Mouse (Mus musculus): ENCODE measurements around the gene Kcnb1. TPM values are rescaled to one million over a fixed set of nuclear protein-coding genes. Genes with fewer than 3 reads are reported as not detected.

Gene Kcnb1
- polyA plus RNA-seq, 1 experiment from 2014 or later: 1.1 TPM

DNA sequence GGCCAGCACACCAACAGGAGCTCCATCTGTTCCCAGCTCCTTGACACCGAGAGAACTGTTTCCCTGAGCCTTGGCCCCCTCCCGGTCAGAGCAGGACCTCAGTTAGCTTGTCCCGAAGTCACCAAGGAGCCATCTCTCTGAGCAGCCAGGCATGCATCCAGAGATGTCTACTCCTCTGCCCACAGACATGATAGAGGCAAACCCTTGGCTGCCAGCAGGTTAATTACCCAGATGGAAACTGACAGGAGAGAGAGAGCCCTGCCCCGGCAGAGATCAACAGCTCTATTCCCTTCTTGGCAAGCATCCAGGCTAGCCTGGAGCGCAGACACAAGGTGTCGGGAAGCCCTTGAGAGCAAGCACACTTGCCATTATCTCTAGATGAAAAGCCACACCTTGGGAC is 119.6 kb downstream of the Kcnb1 start:
- Histone ChIP-seq H3K9ac (ENCODE audit: low read length) (no peak overlapping the region), H3K27ac (ENCODE audit: low read depth, low read length) (no peak overlapping the region), H3K9me3 (ENCODE audit: control insufficient read depth, low read length) (no peaks in the 10 kb centered on the region), H3K4me1 (ENCODE audit: control insufficient read depth, insufficient read depth, low read length) (peaks cover 3% of the 10 kb centered on the region; the same call in 1 of the 2 replicates), H3K4me2 (ENCODE audit: low read depth) (no peak overlapping the region), H3K27me3 (ENCODE audit: control insufficient read depth, insufficient read depth, low read length) (no peaks in the 10 kb centered on the region), H3K36me3 (ENCODE audit: control insufficient read depth, insufficient read depth, low read length) (peaks cover 4% of the 10 kb centered on the region; the same call in 1 of the 2 replicates), H3K4me3 (ENCODE audit: low read depth, low read length) (no peak overlapping the region)
- ATAC-seq (ENCODE audit: insufficient read depth, low FRiP score, low TSS enrichment): no peak
- WGBS: 81% methylated on average over 6 of the region's 6 CpGs
- no peak for DNase-seq (ENCODE audit: low spot score)

DNA sequence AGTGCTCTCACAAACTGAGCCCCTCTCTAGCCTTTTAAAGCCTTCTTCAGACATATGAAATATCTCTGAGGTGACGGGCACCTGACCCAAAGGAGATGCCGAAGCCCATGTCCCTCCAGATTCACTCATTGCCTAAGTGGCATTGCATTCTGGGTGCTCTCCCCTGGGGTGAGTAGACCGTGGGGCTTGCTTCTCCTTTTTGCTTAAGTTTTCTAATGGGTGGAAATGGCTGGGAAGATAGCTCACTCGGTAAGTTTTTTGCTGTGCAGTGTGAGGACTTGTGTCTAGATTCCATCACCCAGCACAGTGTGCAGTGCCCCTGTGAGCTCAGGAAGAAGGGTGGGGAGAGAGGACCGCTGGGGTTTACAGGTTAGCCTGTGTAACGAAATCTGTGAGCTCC is 122.4 kb downstream of the Kcnb1 start:
- H3K36me3 ChIP-seq (ENCODE audit: control insufficient read depth, insufficient read depth, low read length): peaks cover 6% of the 10 kb centered on the region; the same call in 1 of the 2 replicates
- WGBS: 56% methylated on average over 6 of the region's 6 CpGs
- no peak for DNase-seq (ENCODE audit: low spot score)
- H3K27ac ChIP-seq (ENCODE audit: low read depth, low read length): no peak overlapping the region
- H3K4me1 ChIP-seq (ENCODE audit: control insufficient read depth, insufficient read depth, low read length): peaks cover 9% of the 10 kb centered on the region
- no peak overlapping the region for H3K4me2 ChIP-seq (ENCODE audit: low read depth)
- H3K4me3 ChIP-seq (ENCODE audit: low read depth, low read length): no peak overlapping the region
- no peaks in the 10 kb centered on the region for H3K9me3 ChIP-seq (ENCODE audit: control insufficient read depth, low read length)
- no peak overlapping the region for H3K9ac ChIP-seq (ENCODE audit: low read length)
- ATAC-seq (ENCODE audit: insufficient read depth, low FRiP score, low TSS enrichment): no peak
- no peaks in the 10 kb centered on the region for H3K27me3 ChIP-seq (ENCODE audit: control insufficient read depth, insufficient read depth, low read length)

DNA sequence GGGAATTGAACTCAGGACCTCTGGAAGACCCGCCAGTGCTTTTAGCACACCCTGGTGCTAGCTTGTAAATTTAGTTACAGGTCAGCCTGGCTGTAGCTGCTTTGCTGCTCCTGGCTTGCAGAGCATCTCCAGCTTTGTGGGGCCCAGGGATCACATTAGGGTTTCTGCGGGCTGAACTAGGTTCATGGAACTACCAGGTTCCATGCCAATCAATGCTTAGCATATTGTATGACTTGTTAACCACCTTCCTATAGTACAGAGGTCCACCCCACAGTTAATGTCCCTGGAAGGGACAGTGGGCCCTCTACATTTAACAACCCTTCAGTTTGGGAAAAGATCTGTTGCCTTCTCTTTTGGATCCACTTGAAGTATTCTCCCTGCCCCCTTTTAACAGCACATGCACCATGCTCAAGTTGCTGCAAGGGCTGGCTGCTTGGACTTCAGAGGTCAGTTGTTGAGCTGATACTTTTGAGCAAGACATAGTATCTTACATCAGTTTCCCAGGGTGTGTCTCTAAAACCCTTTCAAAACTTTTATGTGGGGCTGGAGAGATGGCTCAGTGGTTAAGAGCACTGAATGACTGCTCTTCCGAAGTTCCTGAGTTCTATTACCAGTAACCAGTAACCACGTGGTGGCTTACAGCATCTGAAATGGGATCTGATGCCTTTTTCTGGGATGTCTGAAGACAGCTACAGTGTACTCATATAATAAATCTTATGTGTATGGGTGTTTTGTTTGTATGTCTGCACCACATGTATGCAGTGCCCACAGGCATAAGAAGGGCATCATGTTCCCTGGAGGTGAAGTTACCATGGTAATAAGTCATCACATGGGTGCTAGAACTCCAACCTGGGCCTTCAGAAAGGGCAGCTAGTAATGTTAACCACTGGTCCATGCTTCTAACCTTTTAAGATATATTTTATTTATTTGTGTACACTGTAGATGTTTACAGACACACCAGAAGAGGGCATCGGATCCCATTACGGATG is 123.1 kb downstream of the Kcnb1 start:
- H3K4me2 ChIP-seq (ENCODE audit: low read depth): no peak overlapping the region
- DNase-seq (ENCODE audit: low spot score) (no peak), ATAC-seq (ENCODE audit: insufficient read depth, low FRiP score, low TSS enrichment) (no peak)
- H3K27ac ChIP-seq (ENCODE audit: low read depth, low read length): no peak overlapping the region
- no peak overlapping the region for H3K9ac ChIP-seq (ENCODE audit: low read length)
- H3K4me3 ChIP-seq (ENCODE audit: low read depth, low read length): no peak overlapping the region
- H3K36me3 ChIP-seq (ENCODE audit: control insufficient read depth, insufficient read depth, low read length): peaks cover 6% of the 10 kb centered on the region; the same call in 1 of the 2 replicates
- H3K9me3 ChIP-seq (ENCODE audit: control insufficient read depth, low read length): no peaks in the 10 kb centered on the region
- H3K27me3 ChIP-seq (ENCODE audit: control insufficient read depth, insufficient read depth, low read length): no peaks in the 10 kb centered on the region
- WGBS: 34% methylated on average over 6 of the region's 6 CpGs
- H3K4me1 ChIP-seq (ENCODE audit: control insufficient read depth, insufficient read depth, low read length): peaks cover 10% of the 10 kb centered on the region

DNA sequence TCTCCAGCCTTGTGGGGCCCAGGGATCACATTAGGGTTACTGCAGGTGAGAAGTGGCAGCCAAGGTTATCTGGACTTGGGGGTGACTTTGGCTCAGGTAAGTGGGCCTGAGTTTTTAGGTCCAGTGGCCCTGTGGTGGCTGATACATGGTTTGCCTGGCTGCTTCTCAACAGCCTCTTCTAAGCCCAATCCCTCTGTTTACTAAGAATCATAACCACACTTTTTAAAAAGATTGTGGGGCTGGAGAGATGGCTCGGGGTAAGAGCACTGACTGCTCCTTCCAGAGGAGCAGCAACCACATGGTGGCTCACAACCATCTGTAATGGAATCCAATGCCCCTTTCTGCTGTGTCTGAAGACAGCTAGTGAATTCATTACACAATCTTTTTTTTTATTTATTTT is 123.9 kb downstream of the Kcnb1 start:
- H3K27ac ChIP-seq (ENCODE audit: low read depth, low read length): peak overlapping the region; percentile 29; the same call in 1 of the 2 replicates
- H3K36me3 ChIP-seq (ENCODE audit: control insufficient read depth, insufficient read depth, low read length): peaks cover 6% of the 10 kb centered on the region; the same call in 1 of the 2 replicates
- WGBS: 55% methylated on average over 1 of the region's 1 CpGs
- peaks cover 18% of the 10 kb centered on the region for H3K4me1 ChIP-seq (ENCODE audit: control insufficient read depth, insufficient read depth, low read length)
- H3K4me3 ChIP-seq (ENCODE audit: low read depth, low read length): no peak overlapping the region
- no peaks in the 10 kb centered on the region for H3K27me3 ChIP-seq (ENCODE audit: control insufficient read depth, insufficient read depth, low read length)
- no peak overlapping the region for H3K9ac ChIP-seq (ENCODE audit: low read length)
- DNase-seq (ENCODE audit: low spot score) (no peak), ATAC-seq (ENCODE audit: insufficient read depth, low FRiP score, low TSS enrichment) (no peak)
- no peaks in the 10 kb centered on the region for H3K9me3 ChIP-seq (ENCODE audit: control insufficient read depth, low read length)
- H3K4me2 ChIP-seq (ENCODE audit: low read depth): no peak overlapping the region

DNA sequence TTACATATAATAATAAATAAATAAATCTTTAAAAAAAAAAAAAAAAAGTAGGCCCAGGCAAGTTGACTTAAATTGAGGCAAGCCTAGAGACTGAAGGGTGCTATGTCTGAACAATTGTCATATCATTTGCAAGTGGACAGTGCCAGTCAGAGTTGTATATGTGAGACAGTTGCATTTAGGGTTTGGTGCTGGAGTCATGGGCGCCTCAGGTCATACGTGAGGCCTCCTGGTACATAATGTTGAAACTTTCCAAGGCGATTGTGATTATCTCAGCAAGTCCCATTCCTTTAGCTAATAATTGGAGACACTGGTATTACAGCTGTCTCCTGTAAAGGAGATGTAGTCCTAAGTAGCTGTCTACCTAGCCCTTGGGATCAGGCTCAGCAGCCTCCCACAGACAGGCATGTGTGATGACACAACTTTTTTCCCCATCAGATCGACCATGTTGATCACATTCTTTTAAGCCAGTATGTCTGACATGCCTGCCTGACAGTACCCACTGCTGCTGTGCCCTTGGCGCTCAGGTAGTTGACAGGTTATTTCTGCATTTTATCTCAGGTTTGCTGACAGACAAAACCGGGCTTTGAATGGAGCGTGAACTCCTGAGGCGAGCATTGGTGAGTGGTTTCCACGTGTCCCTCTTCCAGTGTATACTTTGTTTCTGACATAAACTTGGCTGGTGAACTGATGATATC is 125.2 kb downstream of the Kcnb1 start:
- Histone ChIP-seq H3K4me1 (ENCODE audit: control insufficient read depth, insufficient read depth, low read length) (peaks cover 18% of the 10 kb centered on the region), H3K27ac (ENCODE audit: low read depth, low read length) (no peak overlapping the region; the same call in 1 of the 2 replicates), H3K4me2 (ENCODE audit: low read depth) (peak overlapping the region; percentile 53), H3K36me3 (ENCODE audit: control insufficient read depth, insufficient read depth, low read length) (peaks cover 6% of the 10 kb centered on the region; the same call in 1 of the 2 replicates), H3K9me3 (ENCODE audit: control insufficient read depth, low read length) (no peaks in the 10 kb centered on the region), H3K9ac (ENCODE audit: low read length) (peak overlapping the region; percentile 96), H3K4me3 (ENCODE audit: low read depth, low read length) (peak overlapping the region; percentile 90), H3K27me3 (ENCODE audit: control insufficient read depth, insufficient read depth, low read length) (no peaks in the 10 kb centered on the region)
- 30% methylated on average over 9 of the region's 9 CpGs for WGBS
- DNase-seq (ENCODE audit: low spot score) (no peak), ATAC-seq (ENCODE audit: insufficient read depth, low FRiP score, low TSS enrichment) (no peak)

DNA sequence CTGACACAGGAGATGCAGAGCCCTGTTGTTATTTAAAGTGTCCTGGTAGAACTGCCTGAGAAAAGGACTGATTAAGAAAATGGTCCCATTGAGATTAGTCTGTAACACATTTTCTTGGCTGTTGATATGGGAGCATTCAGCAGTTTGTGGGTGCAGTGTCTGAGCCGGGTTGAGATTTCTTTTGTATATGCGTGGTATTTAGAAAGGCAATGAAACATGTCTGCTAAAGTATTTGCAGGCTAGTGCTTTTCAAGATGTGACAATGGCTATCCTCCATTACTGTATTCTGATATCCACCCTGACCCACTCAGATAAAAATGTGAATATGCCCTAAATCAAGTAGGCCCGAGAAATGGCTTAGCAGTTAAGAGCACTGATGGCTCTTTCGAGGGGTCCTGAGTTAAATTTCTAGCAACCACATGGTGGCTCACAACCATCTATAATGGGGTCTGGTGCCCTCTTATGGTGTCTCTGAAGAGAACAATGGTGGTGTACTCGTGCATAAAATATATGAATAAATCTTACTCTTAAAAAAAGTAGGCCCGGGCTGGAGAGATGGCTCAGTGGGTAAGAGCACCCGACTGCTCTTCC is 126.0 kb downstream of the Kcnb1 start:
- Histone ChIP-seq H3K4me1 (ENCODE audit: control insufficient read depth, insufficient read depth, low read length) (peaks cover 18% of the 10 kb centered on the region), H3K27me3 (ENCODE audit: control insufficient read depth, insufficient read depth, low read length) (no peaks in the 10 kb centered on the region), H3K4me2 (ENCODE audit: low read depth) (peak overlapping the region; percentile 53), H3K36me3 (ENCODE audit: control insufficient read depth, insufficient read depth, low read length) (peaks cover 6% of the 10 kb centered on the region; the same call in 1 of the 2 replicates), H3K9me3 (ENCODE audit: control insufficient read depth, low read length) (no peaks in the 10 kb centered on the region), H3K4me3 (ENCODE audit: low read depth, low read length) (peak overlapping the region; percentile 90), H3K9ac (ENCODE audit: low read length) (peak overlapping the region; percentile 96), H3K27ac (ENCODE audit: low read depth, low read length) (peak overlapping the region; percentile 86)
- ATAC-seq (ENCODE audit: insufficient read depth, low FRiP score, low TSS enrichment) (no peak), DNase-seq (ENCODE audit: low spot score) (no peak)
- WGBS: under 1% methylated on average over 7 of the region's 7 CpGs

DNA sequence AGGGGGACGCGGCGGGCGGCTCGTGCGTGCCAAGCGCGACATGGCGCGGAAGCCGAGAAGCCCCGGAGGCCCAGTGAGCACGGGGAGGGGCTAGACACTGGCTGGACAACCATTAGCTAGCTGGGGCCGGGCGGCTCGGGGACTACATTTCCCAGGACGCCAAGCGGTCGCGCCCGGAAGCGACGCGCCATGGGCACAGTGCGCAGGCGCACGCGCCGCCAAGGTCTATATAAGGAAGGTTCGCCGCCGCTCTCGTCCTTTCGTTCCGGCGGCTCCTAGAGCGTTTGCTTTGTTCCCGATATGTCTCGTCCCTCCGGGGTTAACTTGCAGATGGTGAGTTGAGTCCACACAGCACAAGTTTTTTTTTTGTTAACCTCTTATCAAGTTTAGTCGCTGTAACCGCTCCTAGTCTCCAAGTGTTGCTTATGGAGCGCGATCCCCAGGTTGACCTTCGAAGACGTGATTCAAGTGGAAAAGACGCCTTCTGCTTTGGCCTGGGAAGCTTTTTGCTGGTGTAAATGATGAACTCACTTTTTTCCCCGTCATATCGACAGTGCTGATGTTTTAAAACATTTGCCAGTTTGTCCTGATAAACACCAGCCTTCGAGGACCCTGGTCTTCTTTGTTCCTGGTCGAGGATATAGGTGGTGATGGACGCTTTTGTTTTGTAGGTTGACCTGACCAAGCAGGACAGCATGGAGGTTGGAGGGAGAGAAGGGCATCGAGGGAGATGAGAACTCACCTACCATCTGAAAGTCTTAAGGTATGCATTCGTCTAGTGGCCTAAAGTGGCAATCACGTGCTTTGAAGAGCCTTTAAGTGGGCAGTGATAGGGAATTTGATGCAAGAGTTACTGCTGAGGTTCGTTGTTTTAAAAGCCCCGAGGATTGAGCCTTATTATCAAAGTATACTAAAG is 126.7 kb downstream of the Kcnb1 start, which contains the start of gene Znfx1:
Gene Znfx1 (minus strand): TSS at position 51 of the 916 bp plus-strand sequence.
- Histone ChIP-seq H3K27ac (ENCODE audit: low read depth, low read length) (peak within 1 kb of the TSS; percentile 91), H3K4me3 (ENCODE audit: low read depth, low read length) (peak within 1 kb of the TSS; percentile 90), H3K9me3 (ENCODE audit: control insufficient read depth, low read length) (no peaks in the 10 kb centered on the region), H3K27me3 (ENCODE audit: control insufficient read depth, insufficient read depth, low read length) (no peaks in the 10 kb centered on the region), H3K4me2 (ENCODE audit: low read depth) (peak within 1 kb of the TSS; percentile 53), H3K36me3 (ENCODE audit: control insufficient read depth, insufficient read depth, low read length) (peaks cover 6% of the 10 kb centered on the region; the same call in 1 of the 2 replicates), H3K4me1 (ENCODE audit: control insufficient read depth, insufficient read depth, low read length) (peaks cover 18% of the 10 kb centered on the region), H3K9ac (ENCODE audit: low read length) (peak within 1 kb of the TSS; percentile 96)
- ATAC-seq (ENCODE audit: insufficient read depth, low FRiP score, low TSS enrichment) (peak; percentile 92), DNase-seq (ENCODE audit: low spot score) (peak; percentile 97)
- WGBS: under 1% methylated on average over 48 of the region's 57 CpGs
